Mouse (Mus musculus) hindbrain, embryonic 16.5 days (tissue): ENCODE data around the gene AW549877. TPM values are rescaled to one million over a fixed set of nuclear protein-coding genes. Genes with fewer than 3 reads are reported as not detected.

Experiments used
- ATAC-seq: fragments of 200-750 bp; cut with Nextera tagmentation; 2 replicates; pipeline ENCODE4 v1.8.0; 2017; ENCODE audit warnings: moderate TSS enrichment, moderate library complexity
- H3K27ac ChIP-seq: fragments of 300-500 bp; sonication (generic); 2 replicates; pipeline ENCODE4 v1.5.1; 2014; ENCODE audit warnings: low read depth, mild to moderate bottlenecking, control low read depth, low read length, moderate library complexity
- H3K27me3 ChIP-seq: fragments of 300-500 bp; sonication (generic); replicated peaks from 2 replicates; pipeline ENCODE4 v1.6.1; 2014; ENCODE audit warnings: low read length; ENCODE audit not compliant: control insufficient read depth, insufficient read depth
- H3K36me3 ChIP-seq: fragments of 300-500 bp; sonication (generic); 2 replicates; pipeline ENCODE4 v1.6.1; 2014; ENCODE audit warnings: mild to moderate bottlenecking, low read length, moderate library complexity, mixed read lengths; ENCODE audit not compliant: control insufficient read depth, insufficient read depth
- H3K4me1 ChIP-seq: fragments of 300-500 bp; sonication (generic); 2 replicates; pipeline ENCODE4 v1.6.1; 2014; ENCODE audit warnings: low read depth, low read length; ENCODE audit not compliant: control insufficient read depth, insufficient read depth
- H3K4me2 ChIP-seq: fragments of 300-500 bp; sonication (generic); 2 replicates; pipeline ENCODE4 v1.6.1; 2014; ENCODE audit warnings: mild to moderate bottlenecking, low read length, control low read depth, moderate library complexity
- H3K4me3 ChIP-seq: fragments of 300-500 bp; sonication (generic); 2 replicates; pipeline ENCODE4 v1.5.1; 2014; ENCODE audit warnings: mild to moderate bottlenecking, low read length, control low read depth, moderate library complexity
- H3K9ac ChIP-seq: fragments of 300-500 bp; sonication (generic); 2 replicates; pipeline ENCODE4 v1.6.1; 2014; ENCODE audit warnings: low read depth, mild to moderate bottlenecking, control low read depth, low read length, moderate library complexity
- H3K9me3 ChIP-seq: fragments of 300-500 bp; sonication (generic); 2 replicates; pipeline ENCODE4 v1.6.1; 2014; ENCODE audit warnings: mild to moderate bottlenecking, low read length, moderate library complexity; ENCODE audit not compliant: control insufficient read depth
- WGBS: fragments of 180-500 bp; shearing (Covaris S2); extraction: QIAGEN DNeasy Blood & Tissue Kit; methylation state at CpG from one replicate; pipeline ENCODE4 v1.1.7; 2014; 5-methylcytosine and 5-hydroxymethylcytosine counted together
- polyA plus RNA-seq: library from polyadenylated mRNA; unstranded; fragments of >200 nt; fragmentation: Nextera tagmentation; extraction: Ambion mirVana; gene quantifications from 2 replicates; pipeline ENCODE4 v1.2.1, GENCODE M21; 2015

AW549877 gene
- polyA plus RNA-seq, 1 experiment from 2014 or later, result 34.4 TPM

DNA sequence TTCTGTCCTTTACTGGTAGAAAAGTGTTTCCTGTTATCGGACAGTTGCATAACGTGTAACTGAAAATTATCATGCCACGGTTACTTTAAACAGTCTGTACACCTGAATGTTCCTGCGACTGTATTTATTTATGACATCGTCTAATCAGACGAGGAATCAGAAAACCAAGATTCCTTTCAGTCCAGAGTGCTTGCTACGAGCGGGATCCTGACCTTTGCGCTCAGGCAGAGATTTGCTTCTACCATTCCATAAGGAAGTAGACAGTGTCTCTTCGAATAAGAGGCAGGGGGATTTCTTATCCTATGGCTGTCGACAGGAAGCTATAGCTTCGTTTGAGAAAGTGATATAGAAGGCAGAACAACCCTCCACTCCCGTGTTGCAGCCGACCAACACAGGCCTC lies 25.8 kb downstream of the AW549877 start:
- WGBS, result 93% methylated on average over 14 of the region's 14 CpGs
- ATAC-seq, result no peak

DNA sequence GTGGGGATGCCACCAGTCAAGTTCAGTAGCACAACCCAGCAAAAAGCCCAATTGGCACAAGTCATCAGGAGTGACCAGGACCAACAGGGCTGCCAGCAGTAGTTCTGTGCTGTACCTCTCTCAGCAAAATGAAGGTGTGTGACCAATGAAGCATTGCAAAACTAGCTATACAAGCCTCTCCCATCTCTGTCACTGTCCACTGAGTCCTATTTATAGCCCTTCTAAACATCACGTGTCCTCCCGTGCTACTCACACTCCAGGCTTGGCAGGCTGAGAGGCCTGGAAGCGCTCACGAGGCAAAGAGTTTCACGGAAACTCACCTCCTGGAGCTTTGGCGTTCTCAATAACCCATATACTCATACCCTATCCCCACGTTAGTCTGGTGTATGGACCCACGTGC lies 33.3 kb downstream of the AW549877 start:
- Histone ChIP-seq H3K36me3 (no peaks in the 10 kb centered on the region), H3K4me1 (no peaks in the 10 kb centered on the region), H3K4me2 (no peak overlapping the region), H3K9ac (no peak overlapping the region), H3K27me3 (no peaks in the 10 kb centered on the region), H3K9me3 (no peaks in the 10 kb centered on the region), H3K27ac (no peak overlapping the region), H3K4me3 (no peak overlapping the region)
- 82% methylated on average over 8 of the region's 8 CpGs for WGBS
- ATAC-seq, result no peak

More for the DNA sequence above, 25.8 kb downstream of the AW549877 start:
- H3K4me2 ChIP-seq, result no peak overlapping the region
- H3K9me3 ChIP-seq, result no peaks in the 10 kb centered on the region
- H3K36me3 ChIP-seq, result no peaks in the 10 kb centered on the region
- H3K4me3 ChIP-seq, result no peak overlapping the region
- no peak overlapping the region for H3K27ac ChIP-seq
- no peaks in the 10 kb centered on the region for H3K4me1 ChIP-seq
- no peaks in the 10 kb centered on the region for H3K27me3 ChIP-seq
- H3K9ac ChIP-seq, result no peak overlapping the region

DNA sequence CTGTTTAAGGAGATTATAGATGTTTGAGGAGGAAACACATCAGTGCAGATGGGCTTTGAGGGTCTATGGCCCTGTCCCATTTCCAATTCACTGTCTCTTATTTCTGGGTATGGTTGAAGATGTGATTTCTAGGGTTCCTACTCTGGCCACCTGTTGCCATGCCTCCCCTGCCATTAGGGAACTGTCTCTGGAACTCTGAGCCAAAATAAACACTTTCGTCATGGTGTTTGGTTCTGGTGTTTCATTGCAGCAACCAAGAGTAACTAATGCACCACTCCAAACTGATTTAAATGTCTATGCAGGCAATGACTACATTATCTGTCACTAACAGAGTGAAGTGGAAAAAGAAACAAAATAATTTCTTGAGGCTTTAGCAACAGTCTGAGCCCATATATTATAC lies 35.5 kb downstream of the AW549877 start:
- H3K9ac ChIP-seq, result no peak overlapping the region

DNA sequence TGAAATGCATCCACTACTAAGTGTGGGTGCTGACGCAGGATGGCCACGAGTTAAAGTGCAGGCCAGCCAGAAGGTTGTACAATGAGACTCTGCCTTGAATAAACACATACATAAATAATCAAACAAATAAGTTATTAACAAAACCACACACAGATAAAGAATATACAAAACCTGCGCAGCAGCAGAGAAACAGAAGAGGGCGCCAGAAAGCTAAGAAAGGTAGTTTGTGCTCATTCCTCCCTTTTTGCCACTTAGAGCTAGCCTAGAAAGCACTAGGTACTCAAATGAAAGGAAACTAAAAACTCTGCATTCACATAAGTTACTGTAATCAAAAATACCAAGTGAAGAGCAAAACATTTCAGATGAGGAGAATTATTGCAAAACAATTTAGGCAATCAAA lies 37.6 kb downstream of the AW549877 start:
- Histone ChIP-seq H3K9me3 (no peaks in the 10 kb centered on the region), H3K4me3 (no peak overlapping the region), H3K4me1 (no peaks in the 10 kb centered on the region), H3K9ac (no peak overlapping the region), H3K36me3 (no peaks in the 10 kb centered on the region), H3K27ac (no peak overlapping the region), H3K4me2 (no peak overlapping the region), H3K27me3 (no peaks in the 10 kb centered on the region)
- ATAC-seq, result no peak
- WGBS, result 28% methylated on average over 4 of the region's 4 CpGs

More for the DNA sequence above, 35.5 kb downstream of the AW549877 start:
- Histone ChIP-seq H3K36me3 (no peaks in the 10 kb centered on the region), H3K4me1 (no peaks in the 10 kb centered on the region), H3K9me3 (no peaks in the 10 kb centered on the region), H3K27me3 (no peaks in the 10 kb centered on the region), H3K4me2 (no peak overlapping the region), H3K27ac (no peak overlapping the region), H3K4me3 (no peak overlapping the region)
- 53% methylated on average over 1 of the region's 1 CpGs for WGBS
- ATAC-seq, result no peak

DNA sequence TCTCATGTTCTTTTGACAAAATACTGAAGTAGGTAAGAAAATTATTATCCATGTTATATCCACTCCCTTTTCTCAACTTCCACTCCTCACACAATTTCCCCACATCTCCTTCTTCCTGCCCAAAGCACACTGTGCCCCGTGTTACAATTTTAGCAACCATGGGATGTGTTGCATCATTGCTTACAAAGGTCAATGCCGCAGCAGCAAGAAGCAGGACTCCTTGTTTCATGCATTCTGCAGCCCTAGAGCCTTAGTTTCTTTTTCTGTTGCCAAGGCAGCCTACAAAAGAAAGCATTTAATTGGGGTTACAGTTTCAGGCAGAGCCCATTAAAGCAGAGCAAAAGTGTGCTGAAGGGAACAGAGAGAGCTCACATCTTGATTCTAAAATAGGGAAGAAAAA lies 40.6 kb downstream of the AW549877 start:
- H3K27ac ChIP-seq, result no peak overlapping the region
- no peak for ATAC-seq
- no peak overlapping the region for H3K9ac ChIP-seq
- H3K4me2 ChIP-seq, result no peak overlapping the region
- no peaks in the 10 kb centered on the region for H3K36me3 ChIP-seq
- no peaks in the 10 kb centered on the region for H3K27me3 ChIP-seq
- no peak overlapping the region for H3K4me3 ChIP-seq
- 68% methylated on average over 2 of the region's 2 CpGs for WGBS
- H3K9me3 ChIP-seq, result no peaks in the 10 kb centered on the region
- H3K4me1 ChIP-seq, result no peaks in the 10 kb centered on the region

DNA sequence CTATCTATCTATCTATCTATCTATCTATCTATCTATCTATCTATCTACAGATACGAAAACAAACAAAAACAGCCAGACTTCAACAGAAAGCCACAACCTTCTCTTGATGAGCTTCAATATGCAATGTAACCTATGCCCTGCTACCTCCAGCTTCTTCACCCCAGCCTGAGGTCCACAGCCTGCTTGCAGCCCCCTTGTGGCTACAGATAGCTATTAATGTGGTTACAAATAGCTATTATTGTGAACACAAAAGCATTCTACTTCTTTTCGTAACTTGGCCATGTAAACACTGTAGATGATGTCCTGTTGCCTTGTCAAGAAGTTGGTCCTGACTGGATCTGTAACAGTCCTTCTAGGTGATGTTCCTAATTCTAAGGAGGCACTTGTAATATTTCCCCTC lies 57.4 kb downstream of the AW549877 start:
- Histone ChIP-seq H3K4me3 (no peak overlapping the region), H3K4me2 (no peak overlapping the region), H3K27me3 (no peaks in the 10 kb centered on the region), H3K9me3 (no peaks in the 10 kb centered on the region), H3K27ac (no peak overlapping the region), H3K9ac (no peak overlapping the region), H3K36me3 (no peaks in the 10 kb centered on the region), H3K4me1 (no peaks in the 10 kb centered on the region)
- no peak for ATAC-seq
- 85% methylated on average over 2 of the region's 2 CpGs for WGBS

DNA sequence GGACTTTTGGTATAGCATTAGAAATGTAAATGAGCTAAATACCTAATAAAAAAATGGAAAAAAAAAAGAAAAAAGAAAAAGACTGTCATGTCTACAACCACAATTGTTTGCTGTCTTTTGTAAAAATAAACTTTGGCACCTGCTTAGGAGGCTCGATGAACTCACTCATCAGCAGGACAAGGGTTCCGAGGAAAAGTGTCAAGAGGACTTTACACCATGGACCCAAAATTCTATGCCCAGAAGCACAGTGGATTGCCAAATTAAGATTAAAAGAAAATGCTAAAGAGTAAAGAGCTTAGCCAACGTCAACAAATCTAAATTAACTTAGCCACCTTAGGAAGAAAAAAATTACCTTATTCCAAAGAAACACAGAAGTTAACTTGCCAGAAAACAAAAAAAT lies 59.5 kb downstream of the AW549877 start:
- Histone ChIP-seq H3K4me1 (no peaks in the 10 kb centered on the region), H3K9ac (no peak overlapping the region), H3K36me3 (no peaks in the 10 kb centered on the region), H3K9me3 (no peaks in the 10 kb centered on the region), H3K27me3 (no peaks in the 10 kb centered on the region), H3K27ac (no peak overlapping the region), H3K4me2 (no peak overlapping the region), H3K4me3 (no peak overlapping the region)
- no peak for ATAC-seq
- WGBS, result 89% methylated on average over 3 of the region's 3 CpGs

DNA sequence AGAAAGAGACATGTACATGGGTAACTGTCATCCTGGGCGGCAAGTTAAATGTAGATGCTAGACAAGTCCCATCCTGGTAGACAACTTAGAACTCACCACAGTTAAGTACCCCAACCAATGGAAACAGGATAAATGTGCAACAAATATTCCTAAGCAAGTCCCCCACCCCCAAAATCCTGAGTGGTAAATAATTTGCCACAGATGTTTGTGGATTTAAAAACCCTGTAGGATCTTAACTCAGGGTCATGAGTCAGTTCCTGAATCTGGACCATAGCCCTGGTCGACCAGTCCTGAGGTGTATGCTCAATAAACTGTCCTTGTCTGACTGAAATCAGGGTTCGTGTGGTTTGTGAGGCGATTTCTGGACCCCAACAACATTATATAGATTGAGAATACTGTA lies 62.1 kb downstream of the AW549877 start:
- Histone ChIP-seq H3K4me3 (no peak overlapping the region), H3K36me3 (no peaks in the 10 kb centered on the region), H3K4me1 (no peaks in the 10 kb centered on the region), H3K27me3 (no peaks in the 10 kb centered on the region), H3K4me2 (no peak overlapping the region), H3K9me3 (no peaks in the 10 kb centered on the region), H3K27ac (no peak overlapping the region), H3K9ac (no peak overlapping the region)
- ATAC-seq, result no peak
- WGBS, result 88% methylated on average over 4 of the region's 4 CpGs
